Mouse (Mus musculus): ENCODE measurements at regions not wholly inside any gene's neighbourhood (a gene's known extent, or its start where the extent isn't known, plus 50 kb on each side); places are given as distances from the start of the nearest gene placed in this dataset.

GRCm38 (mm10) chr12:117351900-117352299 is 164.4 kb upstream of the Rapgef5 start:
- TF ChIP-seq POLR2A (IDR thresholded peaks at IDR 0.05; ENCODE audit: insufficient read depth, low read length) = no peak
- TF ChIP-seq CTCF (IDR thresholded peaks at IDR 0.05; ENCODE audit: low read depth, low read length) = no peak
- peak; percentile 70 for TF ChIP-seq EP300 (IDR thresholded peaks at IDR 0.05; ENCODE audit: insufficient read depth, low read depth, low read length)

Data from ES-Bruce4 (cell line).